Mouse (Mus musculus) liver, embryonic 14.5 days (tissue): ENCODE measurements at regions not wholly inside any gene's neighbourhood (a gene's known extent, or its start where the extent isn't known, plus 50 kb on each side); places are given as distances from the start of the nearest gene placed in this dataset.

Experiments
- ATAC-seq: fragments of 200-750 bp; cut with Nextera tagmentation; 2 replicates; pipeline ENCODE4 v1.8.0; 2017; ENCODE audit warnings: moderate number of reproducible peaks, mild to moderate bottlenecking, moderate library complexity; ENCODE audit not compliant: insufficient read depth
- DNase-seq, 3 experiments: peaks; one replicate each; pipeline ENCODE4 v3.0.0-alpha.2; 2012 to 2013; ENCODE audit warnings: low read depth in 3 of 3, low spot score in 3 of 3
- H3K27ac ChIP-seq: fragments of 300-500 bp; sonication (generic); 2 replicates; pipeline ENCODE4 v1.5.1; 2014; ENCODE audit warnings: moderate library complexity, mild to moderate bottlenecking, control low read depth, inconsistent platforms
- H3K27me3 ChIP-seq: fragments of 300-500 bp; sonication (generic); 2 replicates; pipeline ENCODE4 v1.6.1; 2014; ENCODE audit warnings: mild to moderate bottlenecking, low read length, moderate library complexity; ENCODE audit not compliant: control insufficient read depth, insufficient read depth
- H3K36me3 ChIP-seq: fragments of 300-500 bp; sonication (generic); replicated peaks from 2 replicates; pipeline ENCODE4 v1.6.1; 2014; ENCODE audit warnings: low read depth; ENCODE audit not compliant: control insufficient read depth, insufficient read depth
- H3K4me1 ChIP-seq, 2 experiments: fragments of 200-500 bp in 1 of 2; fragments of 300-500 bp in 1 of 2; sonication (generic) in 1 of 2; replicated peaks; 2 replicates each; pipeline ENCODE4 v1.6.1; 2012 to 2014; ENCODE audit warnings: antibody characterized with exemption in 1 of 2, inconsistent platforms in 1 of 2, low read length in 1 of 2; ENCODE audit not compliant: control insufficient read depth in 2 of 2, insufficient read depth in 2 of 2
- H3K4me2 ChIP-seq: fragments of 300-500 bp; sonication (generic); 2 replicates; pipeline ENCODE4 v1.6.1; 2014; ENCODE audit warnings: low read depth, mild to moderate bottlenecking, control low read depth, moderate library complexity
- H3K4me3 ChIP-seq, 2 experiments: fragments of 200-500 bp in 1 of 2; fragments of 300-500 bp in 1 of 2; sonication (generic) in 1 of 2; 2 replicates each; pipeline ENCODE4 v1.5.1; 2012 to 2014; ENCODE audit warnings: low read depth in 2 of 2, low read length in 2 of 2, mild to moderate bottlenecking in 2 of 2, control low read depth in 1 of 2, inconsistent platforms in 1 of 2, moderate library complexity in 1 of 2; ENCODE audit not compliant: insufficient read depth in 1 of 2
- H3K9ac ChIP-seq: fragments of 300-500 bp; sonication (generic); replicated peaks from 2 replicates; pipeline ENCODE4 v1.6.1; 2014; ENCODE audit warnings: mild to moderate bottlenecking, control low read depth, moderate library complexity
- H3K9me3 ChIP-seq: fragments of 300-500 bp; sonication (generic); 2 replicates; pipeline ENCODE4 v1.6.1; 2016; ENCODE audit warnings: low read length, mixed read lengths; ENCODE audit not compliant: control insufficient read depth
- CTCF ChIP-seq: IDR thresholded peaks from 2 replicates; pipeline ENCODE4 v1.5.1; 2016; ENCODE audit warnings: antibody characterized with exemption, low read depth, control low read depth
- EP300 ChIP-seq: IDR thresholded peaks from 2 replicates; pipeline ENCODE4 v1.6.1; 2016; ENCODE audit warnings: antibody characterized with exemption, low read depth
- WGBS: fragments of 180-500 bp; shearing (Covaris S2); extraction: QIAGEN DNeasy Blood & Tissue Kit; methylation state at CpG from one replicate; pipeline ENCODE4 v1.1.7; 2014; ENCODE audit not compliant: insufficient replicate concordance; 5-methylcytosine and 5-hydroxymethylcytosine counted together

- Histone ChIP-seq H3K27ac (no peak overlapping the region), H3K27me3 (no peaks in the 10 kb centered on the region), H3K36me3 (no peaks in the 10 kb centered on the region), H3K9me3 (no peaks in the 10 kb centered on the region; the same call in 1 of the 2 replicates), H3K4me3 (no peak overlapping the region), H3K4me2 (no peak overlapping the region), H3K4me1 (no peaks in the 10 kb centered on the region), H3K9ac (no peak overlapping the region)
- TF ChIP-seq CTCF (no peak), EP300 (no peak)
- DNase-seq (no peak), ATAC-seq (no peak)
- 74% methylated on average over 11 of the region's 11 CpGs for WGBS
These were observed 208.4 kb upstream of the Fam19a5 start for GRCm38 (mm10) chr15:87335737-87336136.

GRCm38 (mm10) chr15:87339904-87340303, 204.2 kb upstream of the Fam19a5 start:
- no peaks in the 10 kb centered on the region for H3K27me3 ChIP-seq
- whole genome bisulfite sequencing = 38% methylated on average over 3 of the region's 3 CpGs
- H3K9ac ChIP-seq = no peak overlapping the region
- H3K27ac ChIP-seq = no peak overlapping the region
- H3K4me3 ChIP-seq = no peak overlapping the region
- no peak for DNase-seq
- H3K4me2 ChIP-seq = no peak overlapping the region
- TF ChIP-seq CTCF (no peak), EP300 (no peak)
- no peaks in the 10 kb centered on the region; the same call in 1 of the 2 replicates for H3K9me3 ChIP-seq
- H3K4me1 ChIP-seq = no peaks in the 10 kb centered on the region
- no peak for ATAC-seq
- no peaks in the 10 kb centered on the region for H3K36me3 ChIP-seq

- Histone ChIP-seq H3K4me2 (no peak overlapping the region), H3K4me1 (no peaks in the 10 kb centered on the region), H3K27ac (no peak overlapping the region), H3K9ac (no peak overlapping the region), H3K27me3 (no peaks in the 10 kb centered on the region), H3K9me3 (no peaks in the 10 kb centered on the region), H3K36me3 (no peaks in the 10 kb centered on the region), H3K4me3 (no peak overlapping the region)
- 40% methylated on average over 1 of the region's 1 CpGs for WGBS
- ATAC-seq = no peak
- no peak for DNase-seq
- TF ChIP-seq CTCF = no peak
- no peak for TF ChIP-seq EP300
These were observed 201.4 kb upstream of the Fam19a5 start for GRCm38 (mm10) chr15:87342656-87343055.

GRCm38 (mm10) chr15:87345826-87346225, 198.3 kb upstream of the Fam19a5 start:
- ATAC-seq = no peak
- Histone ChIP-seq H3K4me3 (no peak overlapping the region), H3K9me3 (no peaks in the 10 kb centered on the region), H3K9ac (no peak overlapping the region), H3K4me1 (no peaks in the 10 kb centered on the region), H3K36me3 (no peaks in the 10 kb centered on the region), H3K4me2 (no peak overlapping the region), H3K27me3 (no peaks in the 10 kb centered on the region), H3K27ac (no peak overlapping the region)
- TF ChIP-seq EP300 (no peak), CTCF (no peak)
- whole genome bisulfite sequencing = 29% methylated on average over 3 of the region's 3 CpGs
- DNase-seq = no peak

- H3K27ac ChIP-seq = no peak overlapping the region
- WGBS = 58% methylated on average over 11 of the region's 11 CpGs
- no peaks in the 10 kb centered on the region for H3K27me3 ChIP-seq
- H3K4me3 ChIP-seq = no peak overlapping the region
- DNase-seq (no peak), ATAC-seq (no peak)
- H3K9ac ChIP-seq = no peak overlapping the region
- TF ChIP-seq CTCF = no peak
- no peak for TF ChIP-seq EP300
- H3K36me3 ChIP-seq = no peaks in the 10 kb centered on the region
- H3K4me1 ChIP-seq = no peaks in the 10 kb centered on the region
- no peak overlapping the region for H3K4me2 ChIP-seq
- H3K9me3 ChIP-seq = no peaks in the 10 kb centered on the region
These were observed 194.4 kb upstream of the Fam19a5 start for GRCm38 (mm10) chr15:87349533-87350247.
